ENCODE assay signal across 13 mouse cellular contexts in the genomic region with DNA sequence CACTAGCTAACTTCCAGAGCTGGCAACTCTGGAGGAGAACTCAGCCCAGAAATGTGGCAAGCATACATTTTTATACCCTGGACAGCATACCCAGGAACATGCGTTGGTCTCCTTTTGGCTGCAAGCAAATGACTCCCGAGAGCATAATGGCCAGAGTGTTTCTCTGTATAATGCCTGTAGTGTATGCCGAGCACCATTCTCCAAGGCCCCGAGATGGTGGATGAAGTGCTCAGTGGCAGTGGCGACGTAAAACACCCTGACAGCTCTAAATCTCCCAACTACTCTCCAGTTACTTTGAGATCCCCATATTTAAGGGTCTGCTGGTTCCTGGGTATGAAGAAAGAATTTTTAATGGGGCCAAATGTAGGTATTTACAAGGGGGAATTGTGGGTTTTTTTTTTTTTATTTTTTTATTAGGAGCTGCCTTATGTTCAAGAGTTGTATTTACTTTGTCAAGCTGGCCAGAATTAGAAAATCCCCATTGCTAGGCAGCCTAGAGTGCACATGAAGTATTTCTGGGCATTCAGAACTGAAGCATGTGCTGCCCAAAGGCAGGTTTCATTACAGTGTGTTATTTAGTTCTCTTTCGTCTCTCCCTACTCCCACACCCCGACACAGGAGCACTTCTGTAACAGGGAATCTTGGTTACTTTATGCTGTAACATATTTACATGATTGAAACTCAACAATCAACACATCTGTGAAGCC. TPM values are rescaled to one million over a fixed set of nuclear protein-coding genes. Genes with fewer than 3 reads are reported as not detected.
DNase-seq lines count a peak whose midpoint lies in the region; ATAC-seq lines count a peak whose summit lies in the region.
"Had no signal": no experiment of that assay in that cellular context is flagged by ENCODE, and none has a peak within 500 bp of the region (broad histone marks: within the 10 kb centered on the region; RNA-seq: fewer than 3 reads in every experiment).

No protein-coding gene starts in this region.

- ATAC-seq in hindbrain, embryonic 13.5 days (ENCODE audit: low FRiP score) = peak; percentile 68; the same call in 1 of the 2 replicates
- ATAC-seq in neural tube, embryonic 12.5 days (ENCODE audit: low FRiP score, low read depth) = 0 out of 2 replicates have a peak, but pooled peaks have one; percentile 19
- ATAC-seq in midbrain, embryonic 14.5 days (ENCODE audit: low FRiP score, low TSS enrichment) = no peak

- H3K4me2 ChIP-seq in hindbrain, embryonic 13.5 days = no peak overlapping the region
- no peak overlapping the region for H3K4me2 ChIP-seq in neural tube, embryonic 12.5 days (replicated peaks)
- H3K4me2 ChIP-seq in midbrain, embryonic 14.5 days (ENCODE audit: low read length) = no peak overlapping the region

- no peaks in the 10 kb centered on the region for H3K27me3 ChIP-seq in hindbrain, embryonic 13.5 days
- peaks cover 6% of the 10 kb centered on the region; the same call in 1 of the 2 replicates for H3K27me3 ChIP-seq in hindbrain, embryonic 10.5 days (ENCODE audit: insufficient read depth, poor library complexity, severe bottlenecking)
- H3K27me3 ChIP-seq in neural tube, embryonic 12.5 days (replicated peaks) = no peaks in the 10 kb centered on the region
- H3K27me3 ChIP-seq in midbrain, embryonic 14.5 days (ENCODE audit: control insufficient read depth, insufficient read depth, low read length) = peaks cover 43% of the 10 kb centered on the region
- H3K27me3 ChIP-seq: CH12.LX had no signal

- WGBS in hindbrain, embryonic 13.5 days = 55% methylated on average over 8 of the region's 8 CpGs
- WGBS in hindbrain, embryonic 10.5 days = 83% methylated on average over 8 of the region's 8 CpGs
- 39% methylated on average over 8 of the region's 8 CpGs for WGBS in neural tube, embryonic 12.5 days
- WGBS in midbrain, embryonic 14.5 days = 59% methylated on average over 8 of the region's 8 CpGs

- H3K9ac ChIP-seq in hindbrain, embryonic 13.5 days = no peak overlapping the region
- H3K9ac ChIP-seq in neural tube, embryonic 12.5 days = no peak overlapping the region
- no peak overlapping the region for H3K9ac ChIP-seq in midbrain, embryonic 14.5 days (replicated peaks; ENCODE audit: low read length)
- H3K9ac ChIP-seq: liver, embryonic 14.5 days had no signal

- no peaks in the 10 kb centered on the region for H3K36me3 ChIP-seq in hindbrain, embryonic 13.5 days
- no peaks in the 10 kb centered on the region for H3K36me3 ChIP-seq in hindbrain, embryonic 10.5 days
- H3K36me3 ChIP-seq in neural tube, embryonic 12.5 days = no peaks in the 10 kb centered on the region
- H3K36me3 ChIP-seq in midbrain, embryonic 14.5 days (ENCODE audit: control insufficient read depth, insufficient read depth, low read length) = no peaks in the 10 kb centered on the region

- H3K4me1 ChIP-seq in hindbrain, embryonic 13.5 days (replicated peaks) = peaks cover 14% of the 10 kb centered on the region
- peaks cover 29% of the 10 kb centered on the region for H3K4me1 ChIP-seq in hindbrain, embryonic 10.5 days (replicated peaks)
- peaks cover 23% of the 10 kb centered on the region; the same call in 1 of the 2 replicates for H3K4me1 ChIP-seq in neural tube, embryonic 12.5 days
- no peaks in the 10 kb centered on the region for H3K4me1 ChIP-seq in midbrain, embryonic 14.5 days (ENCODE audit: control insufficient read depth, insufficient read depth, low read length)

- DNase-seq in hindbrain, embryonic 10.5 days (ENCODE audit: low spot score) = no peak
- no peak for DNase-seq in neural tube, embryonic 10.5 days (ENCODE audit: extremely low spot score, low spot score)
- no peak for DNase-seq in midbrain, embryonic 14.5 days
- DNase-seq in spleen, postnatal 4 days (ENCODE audit: low spot score in 2 of 2) = no peak
- no peak for DNase-seq in T-cell, adult 2 months (ENCODE audit: low spot score)
- no peak for DNase-seq in thymus, postnatal 0 days (ENCODE audit: low spot score)
- DNase-seq: heart, adult 11 months; lung, postnatal 14 days had no signal

- H3K4me3 ChIP-seq in hindbrain, embryonic 13.5 days = no peak overlapping the region
- no peak overlapping the region for H3K4me3 ChIP-seq in hindbrain, embryonic 10.5 days
- no peak overlapping the region for H3K4me3 ChIP-seq in neural tube, embryonic 12.5 days
- H3K4me3 ChIP-seq in midbrain, embryonic 14.5 days (replicated peaks; ENCODE audit: low read depth, low read length) = no peak overlapping the region

- H3K27ac ChIP-seq in hindbrain, embryonic 13.5 days = 0 out of 2 replicates have a peak overlapping the region, but pooled peaks have one; percentile 2
- H3K27ac ChIP-seq in hindbrain, embryonic 10.5 days = no peak overlapping the region
- no peak overlapping the region for H3K27ac ChIP-seq in neural tube, embryonic 12.5 days
- 0 out of 2 replicates have a peak overlapping the region, but pooled peaks have one; percentile 26 for H3K27ac ChIP-seq in midbrain, embryonic 14.5 days (replicated peaks; ENCODE audit: low read depth, low read length)
- H3K27ac ChIP-seq: liver, embryonic 14.5 days had no signal

- no peaks in the 10 kb centered on the region for H3K9me3 ChIP-seq in hindbrain, embryonic 13.5 days
- no peaks in the 10 kb centered on the region for H3K9me3 ChIP-seq in hindbrain, embryonic 10.5 days
- H3K9me3 ChIP-seq in neural tube, embryonic 12.5 days = no peaks in the 10 kb centered on the region
- H3K9me3 ChIP-seq in midbrain, embryonic 14.5 days (ENCODE audit: control insufficient read depth, low read length) = no peaks in the 10 kb centered on the region

RNA-seq across cellular contexts. Expression of gene Pax6, which starts 46.9 kb away (rescaled TPM):
- 26.4 and 29.8 TPM in 2 replicates for polyA plus RNA-seq in hindbrain, embryonic 13.5 days (2015; fragmentation: Nextera tagmentation; extraction: Ambion mirVana)
- polyA plus RNA-seq in hindbrain, embryonic 10.5 days (2016; fragmentation: Nextera tagmentation; extraction: Ambion mirVana) = 24.7 and 27.0 TPM in 2 replicates
- polyA plus RNA-seq in neural tube, embryonic 12.5 days (2016; fragmentation: Nextera tagmentation; extraction: Ambion mirVana) = 23.8 and 25.7 TPM in 2 replicates
- 20.7 and 22.9 TPM in 2 replicates for polyA plus RNA-seq in midbrain, embryonic 14.5 days (2014; fragmentation: Nextera tagmentation; extraction: Ambion mirVana)
- 0.09 TPM in 1 of 2 replicates, not detected in the other for polyA plus RNA-seq in thymus, postnatal 0 days (2015; fragmentation: Nextera tagmentation; extraction: Ambion mirVana)
- polyA plus RNA-seq: heart, embryonic 16.5 days had no signal

Comparison
In these comparisons a context has a peak if more than half of its experiments do, and no peak if none do; other contexts are left out.
1. H3K27ac ChIP-seq: peak in hindbrain, embryonic 13.5 days (single experiment) and midbrain, embryonic 14.5 days (single experiment); none in hindbrain, embryonic 10.5 days (single experiment) and neural tube, embryonic 12.5 days (single experiment).
2. RNA of gene Pax6, which starts 46.9 kb away (polyA plus RNA-seq): 26.4 to 29.8 TPM in hindbrain, embryonic 13.5 days, 24.7 to 27.0 TPM in hindbrain, embryonic 10.5 days, 23.8 to 25.7 TPM in neural tube, embryonic 12.5 days and 20.7 to 22.9 TPM in midbrain, embryonic 14.5 days; 0.09 TPM in thymus, postnatal 0 days; every median in the first group is over 10 times any median in the second.